Comparison of ENCODE assay signal across 14 mouse cellular contexts in genomic region chr11:46086446-46086845, GRCm38 (mm10). TPM values are rescaled to one million over a fixed set of nuclear protein-coding genes. Genes with fewer than 3 reads are reported as not detected.
DNase-seq lines count a peak whose midpoint lies in the region; ATAC-seq and TF ChIP-seq lines count a peak whose summit lies in the region.
"Had no signal": no experiment of that assay in that cellular context is flagged by ENCODE, and none has a peak within 500 bp of the region (broad histone marks: within the 10 kb centered on the region; RNA-seq: fewer than 3 reads in every experiment).

No protein-coding gene starts in this region.

- H3K9ac ChIP-seq in intestine, embryonic 14.5 days (ENCODE audit: low read length): no peak overlapping the region
- no peak overlapping the region for H3K9ac ChIP-seq in intestine, postnatal 0 days (ENCODE audit: low read depth, low read length)
- no peak overlapping the region for H3K9ac ChIP-seq in stomach, embryonic 14.5 days (replicated peaks; ENCODE audit: low read depth, low read length)
- H3K9ac ChIP-seq in hindbrain, embryonic 12.5 days: no peak overlapping the region
- H3K9ac ChIP-seq: hindbrain, embryonic 13.5 days had no signal

- no peak for DNase-seq in intestine, embryonic 14.5 days (ENCODE audit: low spot score)
- DNase-seq in T-cell, adult 2 months (ENCODE audit: low spot score): peak; percentile 74
- no peak for DNase-seq in MN1 (ENCODE audit: low spot score)
- DNase-seq: cerebellum, postnatal 10 days; kidney, adult 9 months; liver had no signal

- peaks cover 29% of the 10 kb centered on the region for H3K4me1 ChIP-seq in intestine, embryonic 14.5 days (replicated peaks; ENCODE audit: control insufficient read depth, insufficient read depth, low read length)
- H3K4me1 ChIP-seq in intestine, postnatal 0 days (replicated peaks; ENCODE audit: control insufficient read depth, insufficient read depth, low read length): no peaks in the 10 kb centered on the region; the same call in none of the 2 replicates
- H3K4me1 ChIP-seq in stomach, embryonic 14.5 days (ENCODE audit: control insufficient read depth, insufficient read depth, low read length): peaks cover 17% of the 10 kb centered on the region
- no peaks in the 10 kb centered on the region; the same call in 1 of the 2 replicates for H3K4me1 ChIP-seq in hindbrain, embryonic 12.5 days

- H3K4me3 ChIP-seq in intestine, embryonic 14.5 days (ENCODE audit: low read depth, low read length): no peak overlapping the region
- no peak overlapping the region for H3K4me3 ChIP-seq in intestine, postnatal 0 days (ENCODE audit: low read depth, low read length)
- H3K4me3 ChIP-seq in stomach, embryonic 14.5 days (ENCODE audit: low read depth, low read length): no peak overlapping the region
- no peak overlapping the region for H3K4me3 ChIP-seq in hindbrain, embryonic 12.5 days
- H3K4me3 ChIP-seq: erythroblast, embryonic 14.5 days; hindbrain, embryonic 13.5 days; layer of hippocampus, adult 2 months had no signal

- peak overlapping the region; percentile 66 for H3K27ac ChIP-seq in intestine, embryonic 14.5 days (ENCODE audit: low read depth)
- no peak overlapping the region; the same call in 1 of the 2 replicates for H3K27ac ChIP-seq in intestine, postnatal 0 days (ENCODE audit: low read depth, low read length)
- H3K27ac ChIP-seq in stomach, embryonic 14.5 days (ENCODE audit: low read length): peak overlapping the region; percentile 2; the same call in 1 of the 2 replicates
- H3K27ac ChIP-seq in hindbrain, embryonic 12.5 days: no peak overlapping the region
- H3K27ac ChIP-seq: hindbrain, embryonic 13.5 days; layer of hippocampus, adult 2 months had no signal

- H3K9me3 ChIP-seq in intestine, embryonic 14.5 days (ENCODE audit: control insufficient read depth, low read length): no peaks in the 10 kb centered on the region
- no peaks in the 10 kb centered on the region for H3K9me3 ChIP-seq in intestine, postnatal 0 days (ENCODE audit: control insufficient read depth)
- H3K9me3 ChIP-seq in stomach, embryonic 14.5 days (ENCODE audit: control insufficient read depth, low read depth, low read length): no peaks in the 10 kb centered on the region
- H3K9me3 ChIP-seq in hindbrain, embryonic 12.5 days (replicated peaks): no peaks in the 10 kb centered on the region
- H3K9me3 ChIP-seq: hindbrain, embryonic 13.5 days had no signal

- TF ChIP-seq CTCF in intestine, postnatal 0 days (IDR thresholded peaks at IDR 0.05; ENCODE audit: low read depth): no peak

- no peak overlapping the region for H3K4me2 ChIP-seq in intestine, embryonic 14.5 days (ENCODE audit: low read length)
- no peak overlapping the region for H3K4me2 ChIP-seq in intestine, postnatal 0 days (replicated peaks; ENCODE audit: low read depth)
- H3K4me2 ChIP-seq in stomach, embryonic 14.5 days (replicated peaks; ENCODE audit: low read depth, low read length): no peak overlapping the region
- H3K4me2 ChIP-seq in hindbrain, embryonic 12.5 days (replicated peaks): no peak overlapping the region
- H3K4me2 ChIP-seq: hindbrain, embryonic 13.5 days had no signal

- no peaks in the 10 kb centered on the region for H3K27me3 ChIP-seq in intestine, embryonic 14.5 days (replicated peaks; ENCODE audit: control insufficient read depth, insufficient read depth, low read length)
- no peaks in the 10 kb centered on the region for H3K27me3 ChIP-seq in intestine, postnatal 0 days (replicated peaks; ENCODE audit: control insufficient read depth, insufficient read depth, low read length)
- no peaks in the 10 kb centered on the region for H3K27me3 ChIP-seq in stomach, embryonic 14.5 days (ENCODE audit: control insufficient read depth, insufficient read depth, low read length)
- H3K27me3 ChIP-seq in hindbrain, embryonic 12.5 days: no peaks in the 10 kb centered on the region
- H3K27me3 ChIP-seq: hindbrain, embryonic 13.5 days had no signal

- 91% methylated on average over 3 of the region's 3 CpGs for WGBS in intestine, embryonic 14.5 days
- 81% methylated on average over 3 of the region's 3 CpGs for WGBS in intestine, postnatal 0 days
- 90% methylated on average over 3 of the region's 3 CpGs for WGBS in stomach, embryonic 14.5 days
- WGBS in hindbrain, embryonic 12.5 days: 89% methylated on average over 3 of the region's 3 CpGs

- ATAC-seq in intestine, embryonic 14.5 days (replicated peaks; ENCODE audit: low FRiP score, low TSS enrichment, low read depth): no peak
- no peak for ATAC-seq in intestine, postnatal 0 days
- peak; percentile 55 for ATAC-seq in CD4-positive, CD25-positive, alpha-beta regulatory T cell, adult 4 months
- ATAC-seq in stomach, embryonic 14.5 days (ENCODE audit: insufficient number of reproducible peaks, insufficient read depth, low FRiP score, low read depth): no peak
- ATAC-seq in hindbrain, embryonic 12.5 days (ENCODE audit: low FRiP score): no peak
- ATAC-seq: forebrain, embryonic 16.5 days had no signal

- H3K36me3 ChIP-seq in intestine, embryonic 14.5 days (ENCODE audit: control insufficient read depth, insufficient read depth, low read length): 0 out of 2 replicates have a peak, but pooled peaks cover 6% of the 10 kb centered on the region
- H3K36me3 ChIP-seq in intestine, postnatal 0 days (ENCODE audit: control insufficient read depth, insufficient read depth): no peaks in the 10 kb centered on the region
- no peaks in the 10 kb centered on the region; the same call in none of the 2 replicates for H3K36me3 ChIP-seq in stomach, embryonic 14.5 days (ENCODE audit: control insufficient read depth, insufficient read depth, low read length)
- H3K36me3 ChIP-seq in hindbrain, embryonic 12.5 days: 0 out of 2 replicates have a peak, but pooled peaks cover 5% of the 10 kb centered on the region
- H3K36me3 ChIP-seq: hindbrain, embryonic 13.5 days had no signal

RNA-seq across cellular contexts. Expression of gene Adam19, which starts 30.7 kb away (rescaled TPM):
- polyA plus RNA-seq in intestine, embryonic 14.5 days (2014; fragmentation: Nextera tagmentation; extraction: Ambion mirVana): 21.3 and 24.6 TPM in 2 replicates
- 4.0 and 4.5 TPM in 2 replicates for polyA plus RNA-seq in intestine, postnatal 0 days (2015; fragmentation: Nextera tagmentation; extraction: Ambion mirVana)
- polyA plus RNA-seq in CD4-positive, CD25-positive, alpha-beta regulatory T cell, adult 4 months (2017; shearing (Covaris generic)): 10 to 100 TPM; 60.6 to 85.0 TPM
- polyA plus RNA-seq in stomach, embryonic 14.5 days (2014; fragmentation: Nextera tagmentation; extraction: Ambion mirVana): 23.6 and 26.8 TPM in 2 replicates
- polyA plus RNA-seq in hindbrain, embryonic 12.5 days (2016; fragmentation: Nextera tagmentation; extraction: Ambion mirVana): 17.3 and 18.4 TPM in 2 replicates

RNA-seq across cellular contexts. Expression of gene Gm12166, which starts 34.3 kb away (rescaled TPM):
- 4.1 and 4.6 TPM in 2 replicates for polyA plus RNA-seq in intestine, embryonic 14.5 days (2014; fragmentation: Nextera tagmentation; extraction: Ambion mirVana)
- polyA plus RNA-seq in intestine, postnatal 0 days (2015; fragmentation: Nextera tagmentation; extraction: Ambion mirVana): 9.5 and 10.2 TPM in 2 replicates
- 10 to 100 TPM; 14.3 to 43.4 TPM for polyA plus RNA-seq in CD4-positive, CD25-positive, alpha-beta regulatory T cell, adult 4 months (2017; shearing (Covaris generic))
- polyA plus RNA-seq in stomach, embryonic 14.5 days (2014; fragmentation: Nextera tagmentation; extraction: Ambion mirVana): 3.5 and 5.6 TPM in 2 replicates
- 2.7 and 5.6 TPM in 2 replicates for polyA plus RNA-seq in hindbrain, embryonic 12.5 days (2016; fragmentation: Nextera tagmentation; extraction: Ambion mirVana)

Comparison
In these comparisons a context has a peak if more than half of its experiments do, and no peak if none do; other contexts are left out.
1. H3K27ac ChIP-seq: peak in intestine, embryonic 14.5 days (single experiment) and stomach, embryonic 14.5 days (single experiment); none in intestine, postnatal 0 days (single experiment) and hindbrain, embryonic 12.5 days (single experiment).